Mouse (Mus musculus) hindbrain, embryonic 15.5 days (tissue): ENCODE measurements at regions not wholly inside any gene's neighbourhood (a gene's known extent, or its start where the extent isn't known, plus 50 kb on each side); places are given as distances from the start of the nearest gene placed in this dataset.

Source experiments
- ATAC-seq: fragments of 200-750 bp; cut with Nextera tagmentation; 2 replicates; pipeline ENCODE4 v1.8.0; 2017; ENCODE audit warnings: low read depth, moderate number of reproducible peaks, moderate TSS enrichment; ENCODE audit not compliant: low FRiP score
- H3K27ac ChIP-seq: fragments of 300-500 bp; sonication (generic); replicated peaks from 2 replicates; pipeline ENCODE4 v1.5.1; 2015; ENCODE audit warnings: mild to moderate bottlenecking, inconsistent platforms
- H3K27me3 ChIP-seq: fragments of 300-500 bp; sonication (generic); 2 replicates; pipeline ENCODE4 v1.6.1; 2015; ENCODE audit warnings: control low read depth, inconsistent platforms
- H3K36me3 ChIP-seq: fragments of 300-500 bp; sonication (generic); 2 replicates; pipeline ENCODE4 v1.6.1; 2015; ENCODE audit warnings: control low read depth, inconsistent platforms
- H3K4me1 ChIP-seq: fragments of 300-500 bp; sonication (generic); replicated peaks from 2 replicates; pipeline ENCODE4 v1.6.1; 2015; ENCODE audit warnings: control low read depth, inconsistent platforms
- H3K4me2 ChIP-seq: fragments of 300-500 bp; sonication (generic); 2 replicates; pipeline ENCODE4 v1.6.1; 2015; ENCODE audit warnings: moderate library complexity, mild to moderate bottlenecking, inconsistent platforms
- H3K4me3 ChIP-seq: fragments of 300-500 bp; sonication (generic); 2 replicates; pipeline ENCODE4 v1.5.1; 2015; ENCODE audit warnings: mild to moderate bottlenecking, inconsistent platforms
- H3K9ac ChIP-seq: fragments of 300-500 bp; sonication (generic); 2 replicates; pipeline ENCODE4 v1.6.1; 2015; ENCODE audit warnings: inconsistent platforms
- H3K9me3 ChIP-seq: fragments of 300-500 bp; sonication (generic); 2 replicates; pipeline ENCODE4 v1.6.1; 2016; ENCODE audit warnings: control low read depth, inconsistent platforms
- WGBS: fragments of 180-500 bp; shearing (Covaris S2); methylation state at CpG from one replicate; pipeline ENCODE4 v1.1.7; 2015; 5-methylcytosine and 5-hydroxymethylcytosine counted together

DNA sequence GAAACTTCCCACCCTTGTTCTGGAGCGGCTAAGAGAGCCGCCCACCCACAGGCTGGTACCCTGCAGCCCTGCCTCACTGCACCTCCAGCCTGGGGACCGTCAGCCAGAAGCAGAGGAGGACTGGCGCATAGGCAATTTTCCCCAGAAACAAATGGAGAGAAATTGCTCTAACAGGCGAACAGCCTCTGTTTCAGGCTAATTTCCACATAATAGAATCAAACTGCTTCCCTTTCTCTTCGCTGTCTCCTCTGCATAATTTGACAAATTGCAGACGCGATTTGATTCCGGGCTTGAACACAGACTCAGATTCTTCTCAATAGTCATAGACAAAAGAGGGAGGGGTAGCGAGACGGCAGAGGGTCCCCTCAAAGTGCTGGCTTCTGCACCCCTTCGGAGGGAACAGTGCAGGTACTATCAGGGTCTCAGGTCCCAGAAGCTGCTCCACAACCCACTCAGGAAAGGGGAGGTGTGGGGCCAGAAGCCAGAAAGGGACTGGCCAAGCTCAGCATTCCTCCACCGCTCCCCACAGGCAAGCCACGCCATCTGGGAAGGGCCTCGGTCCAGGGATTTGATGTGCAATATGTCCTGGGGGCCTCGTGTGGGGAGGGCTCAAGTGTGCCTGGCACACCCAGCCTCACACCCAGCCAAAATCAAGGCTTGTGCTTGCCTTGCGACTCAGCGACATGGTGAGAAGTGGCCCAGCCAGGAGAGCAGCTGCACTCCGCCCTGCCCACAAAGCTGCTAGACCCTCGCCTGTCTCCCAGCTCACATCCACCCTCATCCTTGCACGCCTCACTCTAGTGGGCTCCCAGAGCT is 53.7 kb upstream of the A530016L24Rik start:
- ATAC-seq: peak; percentile 43
- Histone ChIP-seq H3K4me2 (0 out of 2 replicates have a peak overlapping the region, but pooled peaks have one; percentile 2), H3K9ac (no peak overlapping the region), H3K4me1 (peaks cover 35% of the 10 kb centered on the region), H3K36me3 (no peaks in the 10 kb centered on the region), H3K27ac (peak overlapping the region; percentile 66), H3K9me3 (no peaks in the 10 kb centered on the region), H3K27me3 (0 out of 2 replicates have a peak, but pooled peaks cover 2% of the 10 kb centered on the region), H3K4me3 (no peak overlapping the region)
- 27% methylated on average over 21 of the region's 21 CpGs for WGBS

DNA sequence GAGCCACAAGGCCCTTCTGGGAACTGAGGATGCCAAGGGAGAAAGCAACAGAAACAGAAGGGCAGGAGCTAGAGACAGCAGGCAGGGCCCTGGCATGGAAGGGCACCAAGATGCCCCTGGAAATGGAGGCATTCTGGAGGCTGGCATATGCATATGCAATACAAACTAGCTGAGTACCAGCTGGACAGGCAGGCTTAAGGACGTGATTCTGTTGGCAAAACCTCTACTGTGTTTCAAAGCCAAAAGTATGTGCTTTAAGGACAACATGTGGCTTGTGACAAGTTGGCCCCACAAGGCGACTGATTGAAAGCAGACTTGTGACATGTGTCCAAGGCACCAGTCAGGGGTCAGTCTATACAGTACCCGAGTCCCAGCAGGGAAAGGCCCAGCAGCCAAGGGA is 52.2 kb upstream of the A530016L24Rik start:
- H3K27ac ChIP-seq: no peak overlapping the region
- WGBS: 63% methylated on average over 3 of the region's 3 CpGs
- no peak for ATAC-seq

DNA sequence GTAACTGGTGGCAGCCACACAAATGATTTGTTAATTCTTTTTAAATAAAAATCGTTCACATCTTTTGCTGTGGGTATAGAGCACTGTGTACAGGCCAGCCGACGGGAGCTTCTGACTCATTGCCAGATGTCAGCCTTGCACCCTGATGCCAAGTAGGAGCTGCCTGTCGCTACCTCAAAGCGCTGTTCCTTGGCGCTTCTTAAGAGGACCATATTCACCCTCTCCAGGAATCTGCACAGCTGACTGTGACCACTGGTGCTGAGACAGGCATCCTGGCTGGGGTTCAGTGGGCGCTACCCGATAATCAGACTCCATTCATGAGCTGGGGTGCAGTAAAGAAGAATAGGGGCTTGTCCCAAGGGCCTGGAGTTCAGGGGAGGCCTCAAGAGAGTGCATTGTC is 51.0 kb upstream of the A530016L24Rik start:
- no peak for ATAC-seq
- Histone ChIP-seq H3K9me3 (no peaks in the 10 kb centered on the region), H3K27me3 (no peaks in the 10 kb centered on the region), H3K4me3 (no peak overlapping the region), H3K27ac (no peak overlapping the region), H3K4me2 (no peak overlapping the region), H3K36me3 (no peaks in the 10 kb centered on the region), H3K9ac (no peak overlapping the region), H3K4me1 (peaks cover 28% of the 10 kb centered on the region)
- 71% methylated on average over 8 of the region's 8 CpGs for WGBS

More for the DNA sequence above, 52.2 kb upstream of the A530016L24Rik start:
- H3K27me3 ChIP-seq: no peaks in the 10 kb centered on the region
- no peaks in the 10 kb centered on the region for H3K9me3 ChIP-seq
- H3K4me1 ChIP-seq: peaks cover 33% of the 10 kb centered on the region
- H3K4me3 ChIP-seq: no peak overlapping the region
- no peak overlapping the region for H3K4me2 ChIP-seq
- no peaks in the 10 kb centered on the region for H3K36me3 ChIP-seq
- H3K9ac ChIP-seq: no peak overlapping the region
